Mouse (Mus musculus): Measurements from ENCODE around the gene Pof1b. TPM values are rescaled to one million over a fixed set of nuclear protein-coding genes. Genes with fewer than 3 reads are reported as not detected.
A peak's percentile ranks its signal among the peaks of the same experiment; 100 is the strongest.

Gene Pof1b
- polyA plus RNA-seq (2012; ENCODE audit: insufficient read depth, low replicate concordance), result not detected in 2 replicates

DNA sequence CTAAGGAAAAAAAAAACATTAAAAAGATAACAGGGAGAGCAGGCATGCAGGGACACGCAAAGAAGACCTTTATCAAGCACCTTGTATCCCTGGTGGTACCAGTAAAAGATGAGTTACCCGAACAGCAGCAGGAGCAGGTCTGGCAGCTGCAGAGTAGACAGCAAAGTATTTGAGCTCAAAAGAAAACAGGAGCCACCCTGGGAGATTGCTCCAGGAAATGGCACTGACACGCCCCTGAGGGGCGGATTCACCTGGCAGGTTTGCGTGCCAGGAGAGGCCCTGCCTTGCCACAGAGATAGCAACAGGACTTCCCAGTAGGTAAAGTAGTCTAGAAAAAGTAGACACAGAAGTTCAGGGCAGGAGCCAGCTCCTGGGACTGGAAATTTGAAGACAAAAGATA is at the start of gene Pof1b:
TSS of gene Pof1b (minus strand) at position 144 of the 400 bp plus-strand sequence.
- no peak within 1 kb of the TSS for H3K4me3 ChIP-seq (replicated peaks)
- no peaks in the 10 kb centered on the region for H3K27me3 ChIP-seq (replicated peaks)
- H3K36me3 ChIP-seq (replicated peaks; ENCODE audit: low read length), result no peaks in the 10 kb centered on the region
- no peaks in the 10 kb centered on the region for H3K4me1 ChIP-seq
- H3K9me3 ChIP-seq, result no peaks in the 10 kb centered on the region
- no peak for TF ChIP-seq FLI1 (IDR thresholded peaks at IDR 0.05; ENCODE audit: low read length)

DNA sequence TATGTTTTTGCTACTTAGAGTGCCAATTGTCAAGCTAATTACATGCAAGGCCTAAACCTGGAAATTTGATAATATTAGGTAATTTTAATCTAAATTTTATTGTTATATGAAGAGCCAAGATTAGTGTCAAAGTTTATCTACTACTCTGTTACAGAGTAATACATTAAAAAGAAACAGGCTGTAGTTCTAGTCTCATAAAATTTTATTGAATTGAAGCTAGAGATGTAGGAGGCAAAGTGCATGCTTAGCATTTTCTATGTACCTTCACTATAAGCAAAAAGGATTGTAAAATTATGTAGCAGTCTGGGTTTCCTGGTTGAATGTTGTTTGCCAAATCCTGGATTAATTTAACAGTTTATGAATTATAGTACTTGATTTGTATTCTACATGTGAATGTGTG is 18.1 kb upstream of the Pof1b start:
- no peaks in the 10 kb centered on the region for H3K9me3 ChIP-seq
- no peaks in the 10 kb centered on the region for H3K36me3 ChIP-seq (replicated peaks; ENCODE audit: low read length)
- TF ChIP-seq FLI1 (IDR thresholded peaks at IDR 0.05; ENCODE audit: low read length), result no peak
- no peak for TF ChIP-seq GATA1 (IDR thresholded peaks at IDR 0.05; ENCODE audit: borderline replicate concordance, low read length)
- no peak overlapping the region for H3K4me3 ChIP-seq (replicated peaks)
- H3K27me3 ChIP-seq (replicated peaks), result no peaks in the 10 kb centered on the region
- no peaks in the 10 kb centered on the region for H3K4me1 ChIP-seq

DNA sequence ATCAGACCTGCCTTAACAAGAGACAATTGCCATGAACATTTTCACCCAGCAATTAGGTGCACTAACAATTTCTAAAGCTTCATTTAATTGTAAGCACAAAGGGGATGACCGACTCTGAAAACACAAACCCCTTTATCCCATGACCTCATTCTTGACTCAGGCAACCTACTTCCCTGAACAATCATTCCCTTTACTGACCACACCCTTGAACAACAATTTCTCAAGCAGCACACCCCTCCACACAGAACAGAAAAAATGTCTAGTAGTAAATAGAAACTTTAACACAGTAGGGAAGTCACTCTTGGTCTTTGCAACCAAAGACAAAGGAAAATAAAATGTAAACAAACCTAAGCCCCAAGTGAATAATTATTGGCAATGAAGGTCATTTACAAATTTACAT is 4.1 kb downstream of the Pof1b start:
- no peak overlapping the region for H3K4me3 ChIP-seq (replicated peaks)
- H3K36me3 ChIP-seq (replicated peaks; ENCODE audit: low read length), result no peaks in the 10 kb centered on the region
- H3K4me1 ChIP-seq, result no peaks in the 10 kb centered on the region
- H3K9me3 ChIP-seq, result no peaks in the 10 kb centered on the region
- TF ChIP-seq FLI1 (IDR thresholded peaks at IDR 0.05; ENCODE audit: low read length) (no peak), GATA1 (IDR thresholded peaks at IDR 0.05; ENCODE audit: borderline replicate concordance, low read length) (no peak)
- no peaks in the 10 kb centered on the region for H3K27me3 ChIP-seq (replicated peaks)

DNA sequence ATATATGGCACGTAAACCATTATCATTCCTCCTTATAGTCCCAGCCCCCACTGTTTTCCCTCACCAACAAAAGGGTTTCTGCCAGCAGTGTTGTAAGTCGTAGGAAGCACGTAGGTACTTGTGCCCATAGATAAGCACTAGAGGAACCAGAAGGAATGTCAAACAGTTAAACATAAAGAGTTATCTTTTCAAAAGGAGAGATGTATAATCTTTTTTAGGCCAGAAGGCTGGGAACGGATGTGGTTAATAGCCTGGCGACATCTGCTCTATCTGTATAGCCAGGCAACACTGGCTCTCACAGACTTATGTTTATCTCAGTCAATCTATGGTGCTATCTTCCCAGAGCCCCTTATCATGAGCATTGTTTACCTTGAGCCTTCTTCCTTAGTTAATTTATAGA is 17.8 kb downstream of the Pof1b start:
- Histone ChIP-seq H3K27me3 (replicated peaks) (no peaks in the 10 kb centered on the region), H3K4me3 (replicated peaks) (no peak overlapping the region), H3K9me3 (no peaks in the 10 kb centered on the region), H3K4me1 (peaks cover 11% of the 10 kb centered on the region; the same call in 1 of the 2 replicates), H3K36me3 (replicated peaks; ENCODE audit: low read length) (no peaks in the 10 kb centered on the region)
- no peak for TF ChIP-seq FLI1 (IDR thresholded peaks at IDR 0.05; ENCODE audit: low read length)
- TF ChIP-seq GATA1 (IDR thresholded peaks at IDR 0.05; ENCODE audit: borderline replicate concordance, low read length), result no peak

DNA sequence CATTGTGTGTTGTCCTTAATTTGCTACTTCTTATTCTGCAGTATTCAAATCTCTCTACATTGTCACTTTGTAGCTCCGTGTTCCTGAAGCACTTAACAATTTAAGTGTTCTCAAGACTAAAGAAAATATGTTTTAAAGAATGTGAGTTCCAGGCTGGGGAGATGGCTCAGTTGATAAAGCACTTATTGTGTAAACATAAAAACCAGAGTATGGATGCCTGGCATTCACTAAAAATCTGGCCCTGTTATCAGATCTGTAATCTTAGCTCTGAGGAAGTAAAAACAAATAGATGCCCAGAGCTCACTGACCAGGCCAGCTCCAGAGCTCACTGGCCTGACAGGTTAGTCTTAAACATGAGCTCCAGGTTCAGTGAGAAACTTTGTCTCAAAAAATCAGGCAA is 22.9 kb downstream of the Pof1b start:
- no peak for TF ChIP-seq FLI1 (IDR thresholded peaks at IDR 0.05; ENCODE audit: low read length)
- TF ChIP-seq GATA1 (IDR thresholded peaks at IDR 0.05; ENCODE audit: borderline replicate concordance, low read length), result no peak
- H3K9me3 ChIP-seq, result no peaks in the 10 kb centered on the region

DNA sequence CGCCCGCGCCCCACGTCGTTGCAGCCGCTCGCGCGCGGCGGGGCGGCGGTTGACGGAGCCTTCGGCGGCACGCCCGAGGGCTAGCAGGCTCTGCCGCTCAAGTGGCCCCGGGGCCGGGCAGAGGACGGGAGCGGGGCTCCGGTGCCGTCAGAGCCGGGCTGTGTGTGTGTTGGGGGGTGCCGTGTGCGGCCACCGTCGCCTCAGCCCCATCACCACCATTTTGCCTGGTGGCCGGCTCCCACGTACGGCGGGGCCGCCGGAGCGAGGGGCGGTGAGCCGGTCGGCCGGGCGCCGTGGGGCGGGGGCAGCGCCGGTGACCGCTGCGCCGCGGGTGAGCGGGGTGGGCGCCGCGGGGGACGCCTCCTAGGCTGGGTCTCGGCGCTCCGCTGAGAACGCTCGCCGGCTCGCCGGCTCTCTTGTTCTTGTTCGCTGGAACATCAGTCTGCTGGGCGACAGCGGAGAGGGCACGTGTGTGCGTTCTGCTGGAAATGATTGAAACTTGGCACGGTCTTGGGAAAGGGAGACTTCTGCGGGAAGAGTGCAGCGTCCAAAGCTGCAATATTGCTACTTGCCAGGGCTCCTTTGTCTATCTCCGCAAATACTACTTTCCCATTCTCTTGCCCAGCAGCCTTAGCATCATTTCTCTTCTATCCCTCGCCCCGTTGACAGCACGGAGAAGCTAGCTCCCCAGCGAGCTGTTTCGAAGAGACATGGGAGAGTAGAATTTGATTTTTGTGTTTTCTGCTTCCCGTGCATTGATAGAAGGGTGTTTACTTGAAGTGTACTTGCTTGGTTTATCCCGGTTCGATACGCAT is 96.9 kb downstream of the Pof1b start:
- H3K9me3 ChIP-seq, result peaks cover 5% of the 10 kb centered on the region
- peak overlapping the region; percentile 91 for H3K4me3 ChIP-seq (replicated peaks)
- TF ChIP-seq GATA1 (IDR thresholded peaks at IDR 0.05; ENCODE audit: borderline replicate concordance, low read length) (no peak), FLI1 (IDR thresholded peaks at IDR 0.05; ENCODE audit: low read length) (no peak)
- H3K27me3 ChIP-seq (replicated peaks), result peaks cover 21% of the 10 kb centered on the region
- peaks cover 10% of the 10 kb centered on the region for H3K4me1 ChIP-seq
- no peaks in the 10 kb centered on the region for H3K36me3 ChIP-seq (replicated peaks; ENCODE audit: low read length)

More for the DNA sequence above, 22.9 kb downstream of the Pof1b start:
- Histone ChIP-seq H3K4me1 (peaks cover 6% of the 10 kb centered on the region; the same call in 1 of the 2 replicates), H3K27me3 (replicated peaks) (no peaks in the 10 kb centered on the region), H3K36me3 (replicated peaks; ENCODE audit: low read length) (no peaks in the 10 kb centered on the region), H3K4me3 (replicated peaks) (no peak overlapping the region)

DNA sequence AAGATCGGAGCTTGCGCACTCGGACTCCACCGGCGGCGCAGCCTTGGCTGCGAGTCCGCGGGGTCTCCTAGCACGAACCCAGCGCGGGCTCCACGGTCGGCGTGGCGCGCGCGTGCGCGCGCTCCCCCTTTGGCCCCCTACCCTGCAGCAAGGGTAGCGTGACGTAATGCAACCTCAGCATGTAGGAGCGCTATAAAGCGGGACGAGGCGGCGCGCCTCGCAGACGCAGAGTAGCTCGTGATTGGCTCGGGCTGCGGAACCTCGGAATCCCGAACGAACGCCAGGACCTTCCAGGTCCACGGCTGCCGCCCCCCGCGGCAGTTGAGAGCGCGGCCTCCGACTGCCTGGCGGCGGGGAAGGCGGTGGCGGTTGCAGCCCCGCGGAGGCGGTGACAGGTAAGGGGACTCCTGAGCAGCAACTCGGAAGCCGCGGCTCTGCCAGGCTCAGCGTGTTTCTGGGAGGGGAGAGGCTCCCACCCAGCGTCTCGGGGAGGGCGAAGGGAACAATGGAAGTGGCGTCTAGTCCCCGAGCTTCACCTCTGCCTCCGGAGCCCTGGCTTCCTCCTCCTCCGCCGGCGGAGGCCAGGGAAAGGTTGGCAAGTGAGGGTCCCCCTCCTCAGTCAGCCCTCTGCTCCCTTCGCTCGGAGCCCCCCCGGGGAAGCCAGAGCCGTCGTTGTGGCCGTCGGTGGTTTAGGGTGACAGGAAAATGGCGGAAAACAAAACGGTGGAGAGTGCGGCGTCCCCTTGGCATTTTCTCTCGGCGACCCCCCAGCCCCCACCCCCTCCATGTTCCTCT is 97.7 kb downstream of the Pof1b start, which contains the start of gene Zfp711:
TSS of gene Zfp711 (plus strand) at position 16 of the 795 bp plus-strand sequence.
- no peak for TF ChIP-seq FLI1 (IDR thresholded peaks at IDR 0.05; ENCODE audit: low read length)
- TF ChIP-seq GATA1 (IDR thresholded peaks at IDR 0.05; ENCODE audit: borderline replicate concordance, low read length), result no peak
- peak within 1 kb of the TSS; percentile 91 for H3K4me3 ChIP-seq (replicated peaks)

More for the DNA sequence above, 97.7 kb downstream of the Pof1b start, which contains the start of gene Zfp711:
- peaks cover 21% of the 10 kb centered on the region for H3K27me3 ChIP-seq (replicated peaks)
- peaks cover 10% of the 10 kb centered on the region for H3K4me1 ChIP-seq
- peaks cover 5% of the 10 kb centered on the region for H3K9me3 ChIP-seq
- H3K36me3 ChIP-seq (replicated peaks; ENCODE audit: low read length), result no peaks in the 10 kb centered on the region

Other genes starting within 250 kb of the Pof1b start
- not detected in 2 replicates for gene 2010106E10Rik, start 203.4 kb downstream of the Pof1b start, polyA plus RNA-seq (2012; ENCODE audit: insufficient read depth, low replicate concordance)
- not detected in 2 replicates for gene Zfp711, start 98.1 kb downstream of the Pof1b start, polyA plus RNA-seq (2012; ENCODE audit: insufficient read depth, low replicate concordance)